Mouse (Mus musculus) heart, postnatal 4 days (tissue): Measurements from ENCODE around the gene Psma6. TPM values are rescaled to one million over a fixed set of nuclear protein-coding genes. Genes with fewer than 3 reads are reported as not detected.
"Not testable (repeated sequence)": the region's sequence is repeated elsewhere in the genome, so short reads cannot be mapped to it uniquely, and the experiment has no call there.

Experiments
- DNase-seq: peaks from one replicate; pipeline ENCODE4 v3.0.0; 2021
- total RNA-seq, 2 experiments: library from RNA; stranded (reverse); gene quantifications; 2 replicates each; pipeline ENCODE4 v1.2.3; 2021

The Psma6 gene
- 100 to 1,000 TPM; 192 to 195 TPM for total RNA-seq

DNA sequence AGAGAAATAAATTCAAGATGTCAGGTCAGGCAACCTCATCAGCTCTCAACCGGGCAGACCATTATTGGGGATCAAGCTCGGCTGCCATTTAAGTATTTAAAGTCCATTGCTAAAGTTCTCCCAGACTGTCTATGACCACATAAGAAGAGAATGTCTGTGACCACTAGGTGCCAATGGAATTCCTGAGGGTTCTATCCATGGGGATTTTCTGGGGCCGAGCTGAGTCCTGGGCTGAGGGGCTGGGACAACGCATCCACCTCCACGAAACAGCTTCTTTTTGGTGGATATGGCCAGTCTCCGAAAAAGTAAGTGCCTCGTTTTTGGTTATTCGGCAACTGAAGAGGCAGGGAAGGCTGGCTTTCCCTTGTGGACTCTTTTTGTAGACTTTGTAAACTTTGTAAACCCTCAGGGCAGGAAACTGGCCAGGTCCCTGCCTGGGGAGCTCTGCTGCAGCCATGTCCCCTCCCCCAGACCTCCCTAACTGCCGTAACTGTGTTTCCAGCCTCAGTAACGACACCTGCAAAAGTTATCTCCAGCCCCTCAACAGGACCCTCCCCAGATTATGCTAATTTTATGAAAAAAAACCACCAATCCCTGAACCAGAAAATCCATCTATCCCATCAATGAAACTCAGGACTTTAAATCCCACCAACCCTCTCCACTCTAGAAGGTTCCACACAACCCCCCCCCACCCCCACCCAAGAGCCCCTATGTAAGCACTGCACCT is at the start of gene Psma6:
Gene Psma6 (plus strand): TSS at position 200 of the 727 bp plus-strand sequence.
- no peak for DNase-seq

DNA sequence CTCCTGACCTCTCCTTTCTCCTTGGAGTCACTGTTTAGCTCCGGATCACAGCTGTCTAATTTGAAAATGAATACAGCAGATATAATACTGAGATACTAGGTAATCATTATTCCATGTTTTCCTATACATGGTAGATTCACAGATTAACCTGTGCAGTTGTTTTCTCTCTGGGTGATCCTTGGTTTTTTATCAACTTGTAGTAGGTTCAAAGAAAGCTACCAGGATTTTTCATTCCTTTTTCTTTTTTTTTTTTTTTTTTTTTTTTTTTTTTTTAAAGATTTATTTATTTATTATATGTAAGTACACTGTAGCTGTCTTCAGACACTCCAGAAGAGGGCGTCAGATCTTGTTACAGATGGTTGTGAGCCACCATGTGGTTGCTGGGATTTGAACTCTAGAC is 45.5 kb upstream of the Psma6 start:
- DNase-seq: not testable (repeated sequence)

DNA sequence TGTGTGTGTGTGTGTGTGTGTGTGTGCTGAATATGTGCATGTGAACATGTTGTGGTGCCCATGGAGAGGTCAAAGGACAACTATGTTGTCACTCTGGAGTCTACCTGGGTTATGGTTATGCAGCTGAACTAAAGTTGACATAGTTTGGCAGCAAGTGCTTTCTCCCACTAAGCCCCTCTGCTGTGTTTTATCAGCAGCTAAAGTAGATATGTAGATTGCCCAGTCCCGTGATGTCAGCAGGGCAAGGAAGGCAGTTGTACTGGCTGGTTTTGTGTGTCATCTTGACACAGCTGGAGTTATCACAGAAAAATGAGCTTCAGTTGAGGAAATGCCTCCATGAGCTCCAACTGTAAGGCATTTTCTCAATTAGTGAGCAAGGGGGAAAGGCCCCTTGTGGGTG is 41.0 kb upstream of the Psma6 start:
- DNase-seq: not testable (repeated sequence)

DNA sequence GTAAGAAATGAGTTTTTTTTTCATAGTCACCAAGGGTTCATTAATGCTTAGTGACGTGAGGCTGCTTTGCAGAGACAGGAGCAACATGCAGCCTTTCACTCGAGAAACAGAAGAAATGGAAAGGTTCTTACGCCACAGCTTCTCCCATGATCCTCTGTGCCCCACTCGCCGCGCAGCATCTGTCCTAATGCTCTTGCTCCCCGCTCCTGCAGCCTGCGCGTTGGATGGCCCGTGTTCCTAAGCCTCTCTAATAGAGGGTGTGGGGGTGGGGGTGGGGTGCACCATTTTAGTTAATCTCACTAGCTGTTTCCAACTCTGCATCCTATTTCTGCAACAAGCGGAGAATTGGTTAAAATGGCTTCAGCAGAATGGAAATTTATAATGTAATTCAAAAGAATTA is 40.0 kb upstream of the Psma6 start:
- no peak for DNase-seq

DNA sequence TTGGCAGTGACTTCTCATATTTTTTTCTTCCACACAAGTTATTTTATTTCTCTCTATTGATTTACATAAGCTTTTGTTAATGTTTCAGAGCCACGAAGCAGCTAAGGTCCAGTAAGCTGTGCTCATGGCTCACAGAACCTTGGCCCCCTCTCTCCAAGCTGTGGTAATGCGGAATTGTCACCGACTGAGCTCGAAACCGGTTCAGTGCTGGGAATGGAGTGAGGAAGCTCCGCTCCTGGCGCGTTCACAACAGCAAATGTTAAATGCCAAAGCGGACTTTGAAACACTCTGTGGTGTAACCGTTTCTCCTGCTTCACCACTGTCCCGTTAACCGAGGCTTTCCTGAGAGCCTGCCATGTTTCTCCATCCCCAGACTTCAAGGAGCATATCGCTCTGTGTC is 39.4 kb upstream of the Psma6 start:
- DNase-seq: peak; percentile 15

DNA sequence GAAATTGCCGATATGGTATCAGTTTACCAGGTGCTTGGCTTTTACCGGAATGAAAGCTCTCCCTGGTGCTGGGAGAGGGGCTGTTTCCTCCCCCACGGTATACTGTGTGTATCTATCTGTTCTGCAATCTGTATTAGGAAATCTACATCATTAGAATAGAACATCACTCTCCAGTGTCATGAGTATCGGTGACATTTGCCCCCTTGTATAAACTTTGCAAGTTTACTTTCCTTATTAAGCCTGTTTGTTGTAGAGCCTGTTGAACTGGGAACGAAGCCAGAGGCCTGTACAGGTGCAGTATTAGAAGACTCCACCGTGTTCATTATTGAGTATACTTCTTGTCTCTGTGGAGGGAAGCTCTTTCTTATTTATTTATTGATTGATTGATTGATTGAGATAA is 30.6 kb upstream of the Psma6 start:
- no peak for DNase-seq

DNA sequence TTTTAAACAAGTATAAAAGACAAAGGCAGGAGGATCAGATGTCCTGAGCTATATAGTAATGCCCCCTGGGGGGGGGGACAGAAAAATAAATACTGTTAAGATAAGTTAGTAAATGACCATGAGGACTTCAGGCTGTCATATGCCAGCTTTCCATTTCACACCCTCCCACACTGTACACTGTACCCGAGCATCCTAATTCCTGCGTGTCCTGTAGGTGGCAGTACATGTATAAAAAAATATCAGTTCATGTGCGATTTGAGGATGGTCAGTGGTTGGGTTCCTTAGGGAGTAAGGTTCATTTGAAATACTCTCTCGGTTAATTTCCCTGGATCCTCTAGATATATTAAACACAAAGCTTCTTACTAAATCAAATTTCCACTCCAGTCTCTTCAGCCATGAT is 29.1 kb upstream of the Psma6 start:
- peak; percentile 56 for DNase-seq

DNA sequence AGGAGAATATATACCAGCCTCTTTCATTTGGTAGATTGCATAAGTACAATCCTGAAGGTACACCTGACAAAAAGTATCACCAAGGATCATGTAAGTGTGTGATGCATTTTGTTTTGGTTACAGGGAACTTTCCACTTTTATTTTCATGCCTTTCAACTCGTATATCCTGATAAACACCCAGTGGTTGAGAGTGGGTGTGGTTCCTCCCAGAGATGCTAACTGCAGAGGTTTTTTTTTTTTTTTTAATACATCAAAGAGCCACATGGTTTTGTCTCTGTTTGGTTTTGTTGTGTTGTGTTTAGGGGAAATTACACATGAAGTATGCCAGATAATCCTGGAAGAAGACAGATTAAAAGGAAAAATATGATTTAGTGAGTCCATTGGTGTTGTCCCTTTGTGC is 26.7 kb upstream of the Psma6 start:
- no peak for DNase-seq

DNA sequence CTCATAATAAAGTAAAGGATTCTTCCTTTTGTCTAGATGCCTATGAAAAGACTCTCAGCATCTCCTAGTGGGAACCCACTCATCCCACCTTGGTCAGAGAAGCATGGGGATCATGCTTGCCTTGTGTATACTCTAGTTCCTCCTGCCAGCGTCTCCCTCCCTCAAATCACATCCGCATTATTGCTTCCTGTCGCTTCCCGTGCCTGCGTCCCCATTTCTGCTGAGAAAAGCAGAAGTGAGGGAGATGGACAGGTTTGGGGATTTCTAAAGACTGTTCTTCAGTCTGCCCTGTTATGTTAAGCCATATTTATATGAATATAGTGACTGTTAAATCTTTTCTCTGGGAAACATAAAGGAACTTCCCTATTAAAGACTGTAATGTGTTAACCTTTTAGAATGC is 23.1 kb upstream of the Psma6 start:
- DNase-seq: no peak

DNA sequence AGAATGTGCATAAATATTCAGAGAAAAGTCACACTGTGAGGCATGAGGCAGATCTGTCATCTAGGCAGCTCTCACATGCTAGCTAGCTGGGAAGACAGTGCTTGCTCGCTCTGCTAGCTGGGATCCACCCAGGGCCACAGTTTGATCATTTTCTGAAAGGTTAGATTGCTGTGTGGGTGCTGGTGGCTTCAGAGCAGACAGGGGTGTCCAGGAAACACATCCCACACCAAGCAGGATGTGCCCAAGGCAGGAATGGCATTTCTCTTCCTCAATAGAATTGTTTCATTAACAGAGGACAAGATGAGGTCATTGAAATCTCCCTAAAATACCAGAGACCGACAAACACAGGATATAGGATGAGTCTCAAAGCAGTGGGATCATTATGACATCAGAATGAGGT is 18.9 kb upstream of the Psma6 start:
- DNase-seq: no peak

DNA sequence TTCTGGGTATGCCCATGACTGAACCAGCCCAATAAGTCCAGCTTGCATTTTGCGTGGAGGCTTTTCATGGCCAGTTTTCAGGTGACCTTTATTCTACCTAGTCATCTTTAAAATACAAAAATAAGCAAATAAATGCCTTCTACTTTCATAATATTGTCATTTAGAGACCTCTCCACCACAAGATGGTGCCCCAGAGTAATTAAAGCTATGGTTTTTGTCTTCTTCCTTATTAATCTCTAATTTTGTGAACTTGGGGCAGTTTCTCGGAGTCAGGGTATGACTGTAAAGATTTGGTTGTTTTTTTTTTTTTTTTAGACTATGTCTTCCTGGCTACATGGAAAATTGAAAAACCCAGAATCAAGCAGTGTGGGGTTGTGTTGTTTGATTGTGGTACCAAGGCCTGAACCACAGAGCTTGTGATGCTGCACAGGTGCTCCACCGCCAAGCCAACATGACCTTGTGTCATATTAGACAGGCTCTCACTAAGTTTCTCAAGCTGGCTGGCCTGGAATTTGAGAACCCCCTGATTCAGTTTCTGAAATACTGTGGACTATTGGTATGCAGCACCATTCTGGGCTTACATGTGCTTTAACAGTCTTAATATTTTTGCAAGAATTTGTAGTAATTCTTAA is 11.5 kb upstream of the Psma6 start:
- no peak for DNase-seq

DNA sequence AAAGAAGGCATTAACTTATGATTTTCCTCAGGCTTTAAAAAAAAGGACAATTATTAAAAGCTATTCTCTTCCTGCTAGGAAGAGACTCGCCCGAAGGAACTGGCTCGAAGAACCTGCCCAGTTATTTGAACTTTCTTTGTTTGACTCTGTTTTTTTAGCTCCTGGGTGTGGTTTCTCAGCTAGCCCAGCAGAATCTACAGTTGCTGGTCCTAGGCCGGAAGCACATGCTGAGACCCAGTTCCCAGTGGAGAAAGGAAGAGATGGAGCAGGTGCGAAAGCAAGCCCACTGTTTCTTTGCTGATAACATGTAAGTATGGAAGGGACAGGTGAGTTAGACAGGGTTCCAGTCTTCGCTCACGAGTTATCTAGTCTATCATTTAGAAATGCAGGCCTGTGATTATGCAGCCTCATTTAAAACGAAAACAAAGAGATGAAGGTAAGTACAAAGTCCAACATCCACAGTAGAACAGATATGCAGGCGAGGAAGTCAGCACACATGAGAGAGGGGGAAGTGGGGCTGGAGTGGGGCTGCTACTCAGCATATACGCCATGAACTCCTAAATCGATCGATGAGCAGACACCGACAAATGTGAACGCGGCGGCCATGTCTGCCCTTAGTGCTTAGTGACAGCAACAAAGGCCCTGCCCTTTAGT is 6.9 kb upstream of the Psma6 start:
- DNase-seq: no peak

DNA sequence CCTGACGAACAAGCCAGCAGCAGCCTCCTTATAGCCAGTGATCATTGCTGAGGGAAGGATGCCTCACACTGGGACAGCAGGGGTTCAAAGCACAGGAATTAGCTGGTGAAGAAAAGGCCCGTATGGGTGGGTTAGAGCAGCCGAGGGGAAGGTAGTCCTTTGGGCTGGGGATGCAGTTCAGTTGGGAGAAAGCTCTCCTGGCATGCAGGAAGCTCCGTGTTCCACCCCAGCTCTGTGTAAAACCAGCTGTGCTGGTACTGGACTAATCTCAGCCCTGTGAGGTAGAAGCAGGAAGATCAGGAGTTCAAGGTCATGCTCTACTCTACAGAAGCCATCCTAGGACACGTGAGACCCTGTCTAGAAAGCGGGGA is 6.4 kb upstream of the Psma6 start:
- DNase-seq: no peak

DNA sequence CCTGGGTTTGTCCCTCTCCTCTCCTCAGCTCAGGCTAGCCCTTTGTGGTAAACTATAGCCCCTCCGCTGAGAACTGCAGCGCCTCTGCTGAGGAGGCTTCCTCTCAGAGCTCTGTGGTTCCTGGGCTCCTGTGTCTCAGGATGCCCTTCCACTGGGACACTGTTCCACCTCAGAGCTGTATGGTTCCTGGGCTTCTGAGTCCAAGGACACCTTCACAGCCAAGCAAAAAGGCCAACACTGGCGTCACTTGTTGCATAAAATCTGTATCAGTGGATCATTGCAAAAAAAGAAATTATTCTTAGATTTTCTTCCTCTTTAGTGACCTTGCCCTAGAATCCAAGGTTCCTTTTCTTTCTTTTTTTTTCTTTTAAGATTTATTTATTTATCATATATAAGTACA is 804 bp downstream of the Psma6 start:
- no peak for DNase-seq

DNA sequence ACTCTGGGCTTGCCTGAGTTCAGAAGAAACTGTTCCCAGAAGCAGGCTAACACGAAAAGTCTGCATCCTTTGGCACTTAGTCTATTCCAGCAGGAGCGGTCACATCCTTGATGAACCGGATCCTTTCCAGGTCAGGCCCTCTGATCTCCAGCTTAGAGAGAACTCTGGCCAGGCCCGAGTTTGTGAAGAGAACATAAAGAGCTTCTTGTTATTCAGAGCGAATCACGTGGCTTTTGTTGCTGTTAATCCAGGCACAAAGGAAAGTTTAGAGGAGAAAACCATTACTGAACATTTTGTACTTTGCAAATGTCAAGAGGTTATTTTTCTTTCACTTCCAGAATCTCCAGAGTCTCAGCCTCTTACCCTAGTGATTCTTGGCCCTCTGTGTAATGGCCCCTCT is 1.9 kb downstream of the Psma6 start:
- DNase-seq: no peak

DNA sequence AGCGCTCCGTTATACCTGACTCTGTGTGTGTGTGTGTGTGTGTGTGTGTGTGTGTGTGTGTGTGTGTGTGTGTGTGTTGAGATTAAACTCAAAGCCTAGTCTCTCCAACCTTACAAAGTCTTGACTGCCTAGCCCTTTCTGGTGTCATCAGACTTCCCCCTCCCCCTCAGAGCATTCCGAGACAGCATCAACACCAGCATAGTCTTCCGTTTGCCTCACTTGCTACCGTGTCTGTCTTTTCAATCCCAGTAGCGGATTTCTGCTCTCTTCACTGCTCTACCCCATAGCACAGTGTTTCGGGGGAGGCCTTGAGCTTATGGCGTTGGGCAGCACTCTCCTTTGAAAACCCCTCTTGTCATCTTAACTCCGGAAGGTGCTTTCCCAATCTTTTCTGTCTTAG is 2.4 kb downstream of the Psma6 start:
- DNase-seq: no peak

DNA sequence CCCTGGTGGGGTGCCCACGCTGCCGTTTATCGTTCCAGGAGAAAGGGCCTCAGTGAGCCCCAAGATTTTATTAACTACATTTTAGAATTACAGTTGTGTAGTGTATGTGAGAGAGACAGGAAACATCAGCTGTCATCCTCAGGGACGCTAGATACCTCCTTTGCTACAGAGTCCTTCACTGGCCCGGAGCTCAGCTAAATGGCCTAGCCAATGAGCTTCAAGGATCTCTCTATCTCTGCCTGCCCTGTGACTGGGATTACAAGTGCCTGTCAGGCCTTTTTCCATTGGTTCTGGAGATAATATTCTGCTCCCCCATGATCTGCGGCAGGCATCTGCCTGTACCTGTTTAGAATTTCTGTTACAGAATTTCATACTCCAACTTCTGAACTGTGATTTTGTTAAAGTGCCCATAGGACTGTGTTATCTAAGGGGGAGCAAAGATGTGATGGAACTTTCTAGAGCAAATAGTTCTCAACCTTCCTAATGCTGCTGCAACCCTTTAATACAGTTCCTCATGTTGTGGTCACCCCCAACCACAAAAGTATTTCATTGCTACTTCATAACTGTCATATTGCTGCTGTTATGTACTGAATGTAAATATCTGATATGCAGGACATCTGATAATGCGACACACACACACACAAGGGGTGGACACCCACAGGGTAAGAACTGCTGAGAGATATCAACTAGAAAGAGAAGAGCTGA is 3.2 kb downstream of the Psma6 start:
- no peak for DNase-seq

DNA sequence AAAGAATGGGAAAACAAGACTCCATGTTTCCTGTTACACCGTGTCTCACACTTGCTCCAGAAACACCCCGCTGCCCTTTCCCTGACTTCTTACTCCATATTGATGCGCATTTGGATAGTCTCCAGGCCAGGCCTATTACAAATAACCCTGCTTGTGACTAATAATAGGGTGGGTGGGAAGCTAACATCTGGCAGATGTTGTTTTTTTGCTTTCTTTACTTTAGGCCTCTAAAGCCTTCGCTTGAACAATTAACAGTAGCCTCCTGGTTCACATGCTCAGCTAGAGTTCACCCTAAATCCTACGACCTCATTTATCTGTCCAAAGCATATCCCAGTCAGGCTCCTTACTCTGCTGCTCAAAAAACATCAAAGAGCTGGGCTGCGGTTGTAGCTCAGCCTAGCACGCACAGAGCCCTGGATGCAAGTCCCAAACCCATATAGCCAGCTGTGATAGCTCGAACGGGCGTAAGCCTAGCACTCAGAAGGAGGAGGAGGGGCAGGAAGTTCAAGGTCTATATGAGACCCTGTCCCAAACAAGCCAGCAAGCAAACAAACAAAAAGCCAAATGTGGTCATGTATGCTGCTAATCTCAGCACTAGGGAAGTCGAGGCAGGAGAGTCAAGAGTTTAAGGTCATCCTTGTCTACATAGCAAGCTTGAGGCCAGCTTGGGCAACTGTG is 3.9 kb downstream of the Psma6 start:
- no peak for DNase-seq

DNA sequence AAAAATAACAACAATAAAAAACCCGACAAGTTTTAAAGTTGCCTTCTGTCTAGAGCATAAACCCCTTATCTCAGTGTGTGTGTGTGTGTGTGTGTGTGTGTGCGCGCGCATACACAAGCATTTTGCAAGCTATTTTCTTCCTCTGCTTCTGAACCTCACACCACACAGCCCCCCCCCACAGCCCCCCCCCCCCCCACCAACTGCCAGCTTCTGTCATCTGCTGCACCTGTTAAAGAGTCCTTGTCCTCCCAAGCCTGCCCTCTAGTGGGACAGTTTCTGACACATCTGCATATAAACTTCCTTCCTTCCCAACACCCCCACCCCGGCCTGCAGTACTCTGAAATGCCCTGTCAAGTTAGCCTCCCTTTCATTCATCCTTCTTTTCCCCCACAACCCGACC is 4.5 kb downstream of the Psma6 start:
- DNase-seq: peak; percentile 64

DNA sequence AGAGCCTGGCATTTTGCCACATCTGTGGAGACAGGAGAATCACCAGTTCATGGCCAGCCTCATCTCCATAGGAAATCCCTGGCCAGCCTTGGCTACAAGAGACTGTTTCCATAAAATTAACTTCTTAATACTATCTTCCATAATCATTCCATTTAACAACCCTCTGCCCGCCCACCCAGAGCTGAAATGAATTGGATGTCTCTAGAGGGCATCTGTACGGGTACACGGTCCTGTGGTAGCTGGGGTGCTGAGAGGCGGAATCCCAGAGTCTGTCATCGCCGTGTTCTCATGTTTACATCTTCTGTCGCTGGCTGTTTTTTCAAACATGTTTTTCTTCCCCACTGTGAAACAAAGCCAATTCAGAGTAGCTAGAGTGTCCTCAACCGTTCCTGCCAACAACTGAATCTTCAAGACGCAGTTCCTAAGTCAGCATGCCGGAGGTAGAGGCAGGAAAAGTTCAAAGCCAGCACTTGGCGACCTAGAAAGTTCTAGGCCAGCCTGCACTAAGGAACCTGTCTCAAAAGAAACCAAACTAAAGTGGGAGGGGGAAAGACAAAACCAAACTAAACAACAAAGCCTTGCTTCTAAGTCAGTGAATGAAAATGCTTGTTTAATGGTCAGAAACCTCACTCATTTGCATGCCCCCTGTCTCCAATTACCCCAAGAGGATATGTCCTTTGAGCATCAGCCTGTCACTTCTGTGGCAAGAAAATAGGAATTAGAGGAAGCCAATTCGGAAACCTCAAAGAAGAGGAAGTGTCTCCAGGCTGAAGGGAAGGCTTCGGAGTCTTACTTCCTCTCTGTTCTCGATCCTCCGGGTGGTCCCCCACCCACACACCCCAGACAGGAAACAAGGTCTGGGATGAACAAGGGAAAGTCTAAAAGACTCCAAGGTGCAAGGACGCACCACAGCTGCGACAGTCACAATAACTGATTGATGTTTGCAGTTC is 5.4 kb downstream of the Psma6 start:
- peak; percentile 26 for DNase-seq

DNA sequence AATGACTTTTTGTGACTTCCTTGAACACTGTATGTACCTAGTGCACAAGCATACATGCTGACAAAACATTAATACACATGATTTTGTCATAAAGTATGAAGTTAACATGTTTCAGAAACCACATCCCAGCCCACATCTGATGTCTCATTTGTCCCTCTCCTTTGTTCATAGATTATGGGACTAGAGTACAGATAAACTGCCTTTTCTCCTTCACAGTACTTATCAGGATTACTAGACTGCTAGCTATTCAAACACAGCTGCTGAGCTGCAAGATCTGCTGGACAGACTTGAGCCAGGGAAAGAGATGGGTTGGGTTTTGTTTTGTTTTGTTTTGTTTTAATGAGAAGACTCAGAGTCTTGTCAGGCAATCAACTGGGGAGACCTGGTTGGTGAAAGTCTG is 8.1 kb downstream of the Psma6 start:
- DNase-seq: no peak
